Mouse (Mus musculus) testis, adult 2 months (tissue): ENCODE data around the gene Bloc1s1. TPM values are rescaled to one million over a fixed set of nuclear protein-coding genes. Genes with fewer than 3 reads are reported as not detected.

Source experiments
- H3K27ac ChIP-seq: fragments of 200-500 bp; 2 replicates; pipeline ENCODE4 v1.5.1; 2012; ENCODE audit warnings: low read depth, low read length; ENCODE audit not compliant: control insufficient read depth, insufficient read depth
- H3K27me3 ChIP-seq: fragments of 200-500 bp; 2 replicates; pipeline ENCODE4 v1.6.1; 2012; ENCODE audit warnings: mild to moderate bottlenecking, low read length, moderate library complexity; ENCODE audit not compliant: control insufficient read depth, insufficient read depth
- H3K36me3 ChIP-seq: fragments of 200-500 bp; 2 replicates; pipeline ENCODE4 v1.6.1; 2012; ENCODE audit warnings: mild to moderate bottlenecking, low read length; ENCODE audit not compliant: control insufficient read depth, insufficient read depth
- H3K4me1 ChIP-seq: fragments of 200-500 bp; 2 replicates; pipeline ENCODE4 v1.6.1; 2012; ENCODE audit warnings: low read length; ENCODE audit not compliant: control insufficient read depth, insufficient read depth
- H3K4me3 ChIP-seq: fragments of 200-500 bp; 2 replicates; pipeline ENCODE4 v1.5.1; 2012; ENCODE audit warnings: low read depth, mild to moderate bottlenecking, low read length, moderate library complexity, mixed read lengths; ENCODE audit not compliant: control insufficient read depth
- CTCF ChIP-seq: fragments of 200-500 bp; IDR thresholded peaks from 2 replicates; pipeline ENCODE4 v1.5.1; 2012; ENCODE audit warnings: low read depth, mild to moderate bottlenecking, inconsistent platforms, low read length, moderate library complexity; ENCODE audit not compliant: control insufficient read depth, insufficient read depth, insufficient replicate concordance
- POLR2A ChIP-seq: fragments of 200-500 bp; IDR thresholded peaks from 2 replicates; pipeline ENCODE4 v1.6.1; 2012; ENCODE audit warnings: low read depth, mild to moderate bottlenecking, inconsistent platforms, low read length, moderate library complexity; ENCODE audit not compliant: control insufficient read depth
- polyA plus RNA-seq: library from polyadenylated mRNA; depleted of rRNA; stranded (reverse); fragments of >200 nt; gene quantifications from 2 replicates; pipeline ENCODE4 v1.2.3, GENCODE M21; 2012; rRNA removed

Bloc1s1 gene
- polyA plus RNA-seq, 1 experiment: 97.9 TPM

DNA sequence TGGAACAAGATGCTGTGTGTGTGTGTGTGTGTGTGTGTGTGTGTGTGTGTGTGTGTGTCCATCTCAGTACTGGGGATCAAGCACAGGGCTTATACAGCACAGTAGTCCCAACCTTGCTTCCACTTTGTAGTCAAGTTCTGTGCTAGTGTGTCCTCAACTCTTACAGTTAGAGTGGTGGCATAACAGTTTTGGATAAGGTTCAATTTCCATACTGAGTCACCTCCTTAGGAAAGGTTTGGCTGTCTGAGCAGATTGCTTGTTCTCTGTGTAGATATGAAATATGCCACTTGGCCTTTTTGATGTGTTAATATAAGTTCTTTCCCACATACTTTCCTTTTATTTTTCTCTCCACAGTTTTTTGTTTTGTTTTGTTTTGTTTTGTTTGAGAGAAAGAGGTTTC lies 45.5 kb downstream of the Bloc1s1 start:
- no peak overlapping the region for H3K4me3 ChIP-seq
- no peak for TF ChIP-seq CTCF
- no peak for TF ChIP-seq POLR2A
- H3K27ac ChIP-seq: peak overlapping the region; percentile 65
- H3K27me3 ChIP-seq: no peaks in the 10 kb centered on the region
- H3K36me3 ChIP-seq: no peaks in the 10 kb centered on the region
- no peaks in the 10 kb centered on the region; the same call in 1 of the 2 replicates for H3K4me1 ChIP-seq

DNA sequence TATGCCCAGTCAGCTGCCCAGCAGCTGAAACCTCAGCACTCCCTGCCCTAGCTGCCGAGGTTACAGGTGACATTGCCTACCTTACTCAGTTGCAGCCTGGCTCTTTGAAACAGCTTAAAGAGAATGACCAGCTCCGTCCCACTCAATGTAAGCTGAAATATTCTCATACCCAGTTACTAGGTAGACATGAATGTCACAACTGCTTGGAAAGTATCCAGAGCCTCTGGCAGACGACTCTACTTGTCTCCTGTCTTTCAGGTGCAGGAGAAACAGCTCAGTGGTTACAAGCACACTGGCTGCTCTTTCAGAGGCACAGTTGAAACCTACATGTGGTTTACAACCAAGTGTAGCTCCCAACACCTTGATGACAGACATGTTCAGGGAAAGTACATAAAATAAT lies 53.5 kb downstream of the Bloc1s1 start:
- TF ChIP-seq CTCF: no peak
- no peak for TF ChIP-seq POLR2A
- H3K36me3 ChIP-seq: no peaks in the 10 kb centered on the region
- H3K27me3 ChIP-seq: no peaks in the 10 kb centered on the region
- H3K27ac ChIP-seq: no peak overlapping the region
- H3K4me1 ChIP-seq: no peaks in the 10 kb centered on the region
- H3K4me3 ChIP-seq: no peak overlapping the region

Other genes with a start within 250 kb of the Bloc1s1 start
- gene Suox, start 250.0 kb downstream of the Bloc1s1 start, polyA plus RNA-seq: 7.0 and 9.7 TPM in 2 replicates
- 27.6 and 31.1 TPM in 2 replicates for gene Rab5b, start 227.8 kb downstream of the Bloc1s1 start, polyA plus RNA-seq
- gene Pmel, start 219.8 kb downstream of the Bloc1s1 start, polyA plus RNA-seq: 24.6 and 27.7 TPM in 2 replicates
- 53.1 and 61.0 TPM in 2 replicates for gene Cdk2, start 219.0 kb downstream of the Bloc1s1 start, polyA plus RNA-seq
- 124 TPM in 2 replicates for gene Dgka, start 179.2 kb downstream of the Bloc1s1 start, polyA plus RNA-seq
- gene Pym1, start 176.1 kb downstream of the Bloc1s1 start, polyA plus RNA-seq: 19.5 TPM in 2 replicates
- 1.3 and 1.6 TPM in 2 replicates for gene Mmp19, start 133.1 kb downstream of the Bloc1s1 start, polyA plus RNA-seq
- 8.9 and 10.4 TPM in 2 replicates for gene Dnajc14, start 120.0 kb downstream of the Bloc1s1 start, polyA plus RNA-seq
- gene Tmem198b, start 119.7 kb downstream of the Bloc1s1 start, polyA plus RNA-seq: 7.7 and 8.2 TPM in 2 replicates
- 11.0 and 13.2 TPM in 2 replicates for gene Sarnp, start 106.7 kb downstream of the Bloc1s1 start, polyA plus RNA-seq
- 77.4 and 91.8 TPM in 2 replicates for gene Ormdl2, start 102.4 kb downstream of the Bloc1s1 start, polyA plus RNA-seq
- 0.82 and 0.93 TPM in 2 replicates for gene Gdf11, start 32.3 kb downstream of the Bloc1s1 start, polyA plus RNA-seq
- 28.8 and 30.9 TPM in 2 replicates for gene Cd63, start 23.0 kb downstream of the Bloc1s1 start, polyA plus RNA-seq
- 7.5 and 8.9 TPM in 2 replicates for gene Rdh5, start 1.1 kb downstream of the Bloc1s1 start, polyA plus RNA-seq
- 19.0 and 19.1 TPM in 2 replicates for gene Itga7, start 9.8 kb upstream of the Bloc1s1 start, polyA plus RNA-seq
- 1.3 and 1.6 TPM in 2 replicates for gene Mettl7b, start 37.0 kb upstream of the Bloc1s1 start, polyA plus RNA-seq
- gene Olfr9, start 65.4 kb upstream of the Bloc1s1 start, polyA plus RNA-seq: not detected in 2 replicates
- not detected in 2 replicates for gene Olfr763, start 86.8 kb upstream of the Bloc1s1 start, polyA plus RNA-seq
- 0.04 TPM in 1 of 2 replicates, not detected in the other for gene Olfr764-ps1, start 115.9 kb upstream of the Bloc1s1 start, polyA plus RNA-seq
- not detected in 2 replicates for gene Olfr765, start 126.0 kb upstream of the Bloc1s1 start, polyA plus RNA-seq
- not detected in 2 replicates for gene Olfr766-ps1, start 144.9 kb upstream of the Bloc1s1 start, polyA plus RNA-seq
- not detected in 2 replicates for gene Olfr767, start 158.9 kb upstream of the Bloc1s1 start, polyA plus RNA-seq
- gene Olfr768, start 175.3 kb upstream of the Bloc1s1 start, polyA plus RNA-seq: not detected in 2 replicates
- gene Olfr769, start 193.8 kb upstream of the Bloc1s1 start, polyA plus RNA-seq: not detected in 2 replicates
- not detected in 2 replicates for gene Olfr770, start 215.0 kb upstream of the Bloc1s1 start, polyA plus RNA-seq
- gene Olfr771, start 240.7 kb upstream of the Bloc1s1 start, polyA plus RNA-seq: not detected in 2 replicates